In genomic region chr16:9607432-9607831, GRCm38 (mm10) we compare ENCODE assay signal across 19 mouse cellular contexts.
DNase-seq lines count a peak whose midpoint lies in the region; ATAC-seq and TF ChIP-seq lines count a peak whose summit lies in the region.
"Had no signal": no experiment of that assay in that cellular context is flagged by ENCODE, and none has a peak within 500 bp of the region (broad histone marks: within the 10 kb centered on the region; RNA-seq: fewer than 3 reads in every experiment).

No protein-coding gene starts in this region.

- 0 out of 2 replicates have a peak, but pooled peaks have one; percentile 40 for ATAC-seq in kidney, postnatal 0 days (replicated peaks; ENCODE audit: low FRiP score, low read depth)
- peak; percentile 64 for ATAC-seq in liver, embryonic 16.5 days (ENCODE audit: low read depth)
- ATAC-seq in liver, embryonic 12.5 days = no peak; the same call in 1 of the 2 replicates
- peak; percentile 84 for ATAC-seq in liver, postnatal 0 days
- ATAC-seq in erythroblast, adult 5-6 weeks (replicated peaks; ENCODE audit: low FRiP score, poor library complexity, severe bottlenecking) = no peak
- ATAC-seq: activated CD4-positive, CD25-positive, alpha-beta regulatory T cell, adult 4 months; forebrain, embryonic 15.5 days; hindbrain, embryonic 16.5 days; Patski had no signal

- no peak overlapping the region for H3K9ac ChIP-seq in kidney, postnatal 0 days (ENCODE audit: low read depth, low read length)
- H3K9ac ChIP-seq in liver, embryonic 16.5 days (ENCODE audit: low read depth, low read length) = no peak overlapping the region
- no peak overlapping the region for H3K9ac ChIP-seq in liver, embryonic 12.5 days
- no peak overlapping the region for H3K9ac ChIP-seq in liver, postnatal 0 days (replicated peaks)
- H3K9ac ChIP-seq: embryonic facial prominence, embryonic 15.5 days; forebrain, embryonic 15.5 days; heart, embryonic 13.5 days; hindbrain, embryonic 12.5 days had no signal

- no peak for TF ChIP-seq EP300 in liver, postnatal 0 days (IDR thresholded peaks at IDR 0.05; ENCODE audit: low read depth)

- H3K27me3 ChIP-seq in kidney, postnatal 0 days (ENCODE audit: insufficient read depth, low read length) = no peaks in the 10 kb centered on the region
- no peaks in the 10 kb centered on the region for H3K27me3 ChIP-seq in liver, embryonic 16.5 days (ENCODE audit: control insufficient read depth, insufficient read depth, low read depth, low read length)
- H3K27me3 ChIP-seq in liver, embryonic 12.5 days (replicated peaks) = no peaks in the 10 kb centered on the region
- no peaks in the 10 kb centered on the region for H3K27me3 ChIP-seq in liver, postnatal 0 days (ENCODE audit: insufficient read depth, low read length)
- H3K27me3 ChIP-seq: CH12.LX; embryonic facial prominence, embryonic 15.5 days; forebrain, embryonic 15.5 days; heart, embryonic 13.5 days; hindbrain, embryonic 12.5 days; Patski had no signal

- TF ChIP-seq CTCF in kidney, postnatal 0 days (IDR thresholded peaks at IDR 0.05; ENCODE audit: low read depth) = no peak
- TF ChIP-seq CTCF in liver, postnatal 0 days (IDR thresholded peaks at IDR 0.05; ENCODE audit: low read depth) = no peak

- no peak overlapping the region for H3K4me3 ChIP-seq in kidney, postnatal 0 days (replicated peaks; ENCODE audit: low read depth, low read length)
- no peak overlapping the region for H3K4me3 ChIP-seq in liver, embryonic 16.5 days (ENCODE audit: low read depth, low read length)
- H3K4me3 ChIP-seq in liver, embryonic 12.5 days = no peak overlapping the region
- no peak overlapping the region for H3K4me3 ChIP-seq in liver, postnatal 0 days (ENCODE audit: low read depth, low read length)
- H3K4me3 ChIP-seq: embryonic facial prominence, embryonic 15.5 days; forebrain, embryonic 15.5 days; heart, embryonic 13.5 days; hindbrain, embryonic 12.5 days had no signal

- DNase-seq in kidney, postnatal 0 days (ENCODE audit: low spot score) = no peak
- no peak for DNase-seq in kidney, postnatal 25 days
- no peak for DNase-seq in liver, postnatal 0 days
- DNase-seq: adrenal gland, postnatal 36 days; cerebellum, adult 8-10 months; cerebellum, postnatal 14 days; gastrocnemius, postnatal 36 days; heart, postnatal 36 days had no signal

- 64% methylated on average over 2 of the region's 2 CpGs for WGBS in kidney, postnatal 0 days
- 48% methylated on average over 2 of the region's 2 CpGs for WGBS in liver, embryonic 16.5 days (ENCODE audit: insufficient replicate concordance)
- 57% methylated on average over 2 of the region's 2 CpGs for WGBS in liver, embryonic 12.5 days (ENCODE audit: insufficient replicate concordance)
- 58% methylated on average over 2 of the region's 2 CpGs for WGBS in liver, postnatal 0 days (ENCODE audit: insufficient replicate concordance)

- no peaks in the 10 kb centered on the region for H3K9me3 ChIP-seq in kidney, postnatal 0 days (replicated peaks; ENCODE audit: low read length)
- H3K9me3 ChIP-seq in liver, embryonic 16.5 days (replicated peaks; ENCODE audit: control insufficient read depth, low read length) = no peaks in the 10 kb centered on the region
- no peaks in the 10 kb centered on the region for H3K9me3 ChIP-seq in liver, embryonic 12.5 days (replicated peaks)
- H3K9me3 ChIP-seq in liver, postnatal 0 days (ENCODE audit: low read length) = no peaks in the 10 kb centered on the region
- H3K9me3 ChIP-seq: embryonic facial prominence, embryonic 15.5 days; forebrain, embryonic 15.5 days; heart, embryonic 13.5 days; hindbrain, embryonic 12.5 days had no signal

- no peaks in the 10 kb centered on the region for H3K36me3 ChIP-seq in kidney, postnatal 0 days (ENCODE audit: insufficient read depth, low read length)
- H3K36me3 ChIP-seq in liver, embryonic 16.5 days (ENCODE audit: control insufficient read depth, insufficient read depth) = no peaks in the 10 kb centered on the region
- no peaks in the 10 kb centered on the region for H3K36me3 ChIP-seq in liver, embryonic 12.5 days
- H3K36me3 ChIP-seq in liver, postnatal 0 days (replicated peaks; ENCODE audit: insufficient read depth, low read length) = no peaks in the 10 kb centered on the region
- H3K36me3 ChIP-seq: embryonic facial prominence, embryonic 15.5 days; forebrain, embryonic 15.5 days; heart, embryonic 13.5 days; hindbrain, embryonic 12.5 days had no signal

- no peaks in the 10 kb centered on the region for H3K4me1 ChIP-seq in kidney, postnatal 0 days (replicated peaks; ENCODE audit: insufficient read depth, low read length)
- no peaks in the 10 kb centered on the region for H3K4me1 ChIP-seq in liver, embryonic 16.5 days (ENCODE audit: control insufficient read depth, low read depth, low read length)
- H3K4me1 ChIP-seq in liver, embryonic 12.5 days = no peaks in the 10 kb centered on the region
- 0 out of 2 replicates have a peak, but pooled peaks cover 2% of the 10 kb centered on the region for H3K4me1 ChIP-seq in liver, postnatal 0 days (ENCODE audit: insufficient read depth)
- H3K4me1 ChIP-seq: embryonic facial prominence, embryonic 15.5 days; forebrain, embryonic 15.5 days; heart, embryonic 13.5 days; hindbrain, embryonic 12.5 days had no signal

- H3K4me2 ChIP-seq in kidney, postnatal 0 days (ENCODE audit: low read length) = no peak overlapping the region
- H3K4me2 ChIP-seq in liver, embryonic 16.5 days (ENCODE audit: low read depth, low read length) = no peak overlapping the region
- H3K4me2 ChIP-seq in liver, embryonic 12.5 days = no peak overlapping the region
- no peak overlapping the region for H3K4me2 ChIP-seq in liver, postnatal 0 days (ENCODE audit: low read depth, low read length)
- H3K4me2 ChIP-seq: embryonic facial prominence, embryonic 15.5 days; forebrain, embryonic 15.5 days; heart, embryonic 13.5 days; hindbrain, embryonic 12.5 days had no signal

- H3K27ac ChIP-seq in kidney, postnatal 0 days = no peak overlapping the region
- no peak overlapping the region for H3K27ac ChIP-seq in liver, embryonic 16.5 days (ENCODE audit: low read length)
- H3K27ac ChIP-seq in liver, embryonic 12.5 days = no peak overlapping the region
- H3K27ac ChIP-seq in liver, postnatal 0 days (ENCODE audit: low read depth) = no peak overlapping the region
- H3K27ac ChIP-seq: embryonic facial prominence, embryonic 15.5 days; forebrain, embryonic 15.5 days; heart, embryonic 13.5 days; hindbrain, embryonic 12.5 days had no signal

Comparison
In these comparisons a context has a peak if more than half of its experiments do, and no peak if none do; other contexts are left out.
1. ATAC-seq: peak in kidney, postnatal 0 days (single experiment), liver, embryonic 16.5 days (single experiment) and liver, postnatal 0 days (single experiment); none in liver, embryonic 12.5 days (single experiment) and erythroblast, adult 5-6 weeks (single experiment).